Mouse (Mus musculus) embryonic fibroblast, embryonic 13.5 days (primary cell): ENCODE measurements around the gene 2810006K23Rik.

Source experiments
- CTCF ChIP-seq: IDR thresholded peaks from 2 replicates; pipeline ENCODE4 v1.5.1; 2011; ENCODE audit warnings: mild to moderate bottlenecking, control low read depth, low read length, moderate library complexity, borderline replicate concordance; ENCODE audit not compliant: insufficient read depth
- POLR2A ChIP-seq: IDR thresholded peaks from 2 replicates; pipeline ENCODE4 v1.6.1; 2011; ENCODE audit warnings: low read depth, mild to moderate bottlenecking, control low read depth, low read length, moderate library complexity

DNA sequence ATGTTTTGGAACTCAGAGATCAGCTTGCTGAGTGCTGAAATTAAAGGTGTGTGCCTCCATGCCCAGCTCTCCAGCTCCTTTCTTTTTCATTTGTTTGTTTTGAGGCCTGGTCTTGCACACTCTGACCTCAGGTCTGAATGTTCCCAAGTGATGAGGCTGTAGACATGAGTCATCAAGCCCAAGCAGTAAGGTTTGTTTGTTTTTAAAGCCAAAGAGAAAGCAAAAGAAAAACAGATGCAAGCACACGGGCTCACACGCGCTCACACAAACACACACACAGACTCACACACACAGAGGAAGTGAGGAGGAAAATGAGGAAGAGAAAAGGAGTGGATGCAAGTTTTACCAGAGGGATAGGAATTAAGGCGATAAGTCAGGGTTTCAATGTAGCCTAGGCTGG lies 49.3 kb downstream of the 2810006K23Rik start:
- TF ChIP-seq CTCF (no peak), POLR2A (no peak)
